Mouse (Mus musculus) midbrain, embryonic 16.5 days (tissue): ENCODE measurements around the gene Chtf18. TPM values are rescaled to one million over a fixed set of nuclear protein-coding genes. Genes with fewer than 3 reads are reported as not detected.
"Not testable (repeated sequence)": the region's sequence is repeated elsewhere in the genome, so short reads cannot be mapped to it uniquely, and the experiment has no call there.

Source experiments
- ATAC-seq: fragments of 200-750 bp; cut with Nextera tagmentation; 2 replicates; pipeline ENCODE4 v1.8.0; 2017; ENCODE audit warnings: moderate TSS enrichment
- H3K27ac ChIP-seq: fragments of 300-500 bp; sonication (generic); 2 replicates; pipeline ENCODE4 v1.5.1; 2014; ENCODE audit warnings: mild to moderate bottlenecking, low read length, mixed read lengths
- H3K27me3 ChIP-seq: fragments of 300-500 bp; sonication (generic); 2 replicates; pipeline ENCODE4 v1.6.1; 2014; ENCODE audit warnings: low read depth, low read length, mixed read lengths; ENCODE audit not compliant: control insufficient read depth, insufficient read depth
- H3K36me3 ChIP-seq: fragments of 300-500 bp; sonication (generic); 2 replicates; pipeline ENCODE4 v1.6.1; 2014; ENCODE audit warnings: mild to moderate bottlenecking, low read length, moderate library complexity, mixed read lengths; ENCODE audit not compliant: control insufficient read depth, insufficient read depth
- H3K4me1 ChIP-seq: fragments of 300-500 bp; sonication (generic); 2 replicates; pipeline ENCODE4 v1.6.1; 2014; ENCODE audit warnings: mild to moderate bottlenecking, low read length, mixed read lengths; ENCODE audit not compliant: control insufficient read depth, insufficient read depth
- H3K4me2 ChIP-seq: fragments of 300-500 bp; sonication (generic); 2 replicates; pipeline ENCODE4 v1.6.1; 2014; ENCODE audit warnings: mild to moderate bottlenecking, low read length, mixed read lengths
- H3K4me3 ChIP-seq: fragments of 300-500 bp; sonication (generic); 2 replicates; pipeline ENCODE4 v1.5.1; 2014; ENCODE audit warnings: low read depth, mild to moderate bottlenecking, low read length, moderate library complexity, mixed read lengths
- H3K9ac ChIP-seq: fragments of 300-500 bp; sonication (generic); 2 replicates; pipeline ENCODE4 v1.6.1; 2014; ENCODE audit warnings: low read depth, low read length, mixed read lengths
- H3K9me3 ChIP-seq: fragments of 300-500 bp; sonication (generic); replicated peaks from 2 replicates; pipeline ENCODE4 v1.6.1; 2014; ENCODE audit warnings: mild to moderate bottlenecking, low read length, mixed read lengths; ENCODE audit not compliant: control insufficient read depth, poor library complexity, severe bottlenecking
- WGBS: fragments of 180-500 bp; shearing (Covaris S2); extraction: QIAGEN DNeasy Blood & Tissue Kit; methylation state at CpG from one replicate; pipeline ENCODE4 v1.1.7; 2014; 5-methylcytosine and 5-hydroxymethylcytosine counted together
- polyA plus RNA-seq: library from polyadenylated mRNA; unstranded; fragments of >200 nt; fragmentation: Nextera tagmentation; extraction: Ambion mirVana; gene quantifications from 2 replicates; pipeline ENCODE4 v1.2.1, GENCODE M21; 2015

The Chtf18 gene
- polyA plus RNA-seq, 1 experiment from 2014 or later = 4.7 TPM

DNA sequence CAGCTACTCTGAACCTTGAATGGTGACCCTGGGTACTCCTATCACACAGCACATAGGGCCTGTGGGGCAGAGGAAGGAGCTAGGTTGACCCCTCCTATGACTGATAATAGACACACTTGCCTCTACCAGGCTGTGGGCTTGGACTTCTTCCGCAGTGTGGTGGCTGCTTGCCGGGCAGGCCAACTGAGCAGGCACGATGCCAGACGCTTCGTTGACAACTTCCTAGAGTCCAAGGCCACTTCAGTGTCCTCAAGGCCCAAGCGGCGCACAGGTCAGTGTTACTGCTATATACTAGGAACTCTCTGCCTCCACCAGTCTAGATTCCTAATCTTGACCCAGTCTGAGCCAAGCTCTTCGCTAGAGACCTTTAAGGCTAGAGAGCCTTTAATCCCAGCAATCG lies 16.6 kb upstream of the Chtf18 start:
- no peak for ATAC-seq
- WGBS = 96% methylated on average over 9 of the region's 9 CpGs

DNA sequence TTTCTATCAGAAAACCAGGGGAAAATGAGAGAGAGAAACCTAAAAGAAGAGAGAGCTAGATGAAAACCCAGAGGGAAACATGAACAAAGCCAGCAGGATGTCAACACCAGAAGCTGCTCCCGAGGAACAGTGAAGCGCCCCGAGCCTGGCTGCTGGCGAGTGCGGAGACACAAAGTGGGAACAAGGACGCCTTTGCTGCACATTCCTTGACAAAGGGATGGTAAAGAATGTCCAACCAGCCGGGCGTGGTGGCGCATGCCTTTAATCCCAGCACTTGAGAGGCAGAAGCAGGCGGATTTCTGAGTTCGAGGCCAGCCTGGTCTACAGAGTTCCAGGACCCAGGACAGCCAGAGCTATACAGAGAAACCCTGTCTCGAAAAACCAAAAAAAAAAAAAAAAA lies 14.3 kb upstream of the Chtf18 start:
- WGBS = 68% methylated on average over 12 of the region's 12 CpGs
- H3K9ac ChIP-seq, H3K9me3 ChIP-seq, H3K4me2 ChIP-seq, H3K27me3 ChIP-seq, H3K4me1 ChIP-seq, H3K36me3 ChIP-seq, H3K4me3 ChIP-seq, H3K27ac ChIP-seq, ATAC-seq: not testable (repeated sequence)

More for the DNA sequence above, 16.6 kb upstream of the Chtf18 start:
- Histone ChIP-seq H3K9me3 (no peaks in the 10 kb centered on the region), H3K27ac (no peak overlapping the region), H3K36me3 (no peaks in the 10 kb centered on the region), H3K4me1 (no peaks in the 10 kb centered on the region), H3K4me3 (no peak overlapping the region), H3K9ac (no peak overlapping the region), H3K4me2 (no peak overlapping the region), H3K27me3 (no peaks in the 10 kb centered on the region)

DNA sequence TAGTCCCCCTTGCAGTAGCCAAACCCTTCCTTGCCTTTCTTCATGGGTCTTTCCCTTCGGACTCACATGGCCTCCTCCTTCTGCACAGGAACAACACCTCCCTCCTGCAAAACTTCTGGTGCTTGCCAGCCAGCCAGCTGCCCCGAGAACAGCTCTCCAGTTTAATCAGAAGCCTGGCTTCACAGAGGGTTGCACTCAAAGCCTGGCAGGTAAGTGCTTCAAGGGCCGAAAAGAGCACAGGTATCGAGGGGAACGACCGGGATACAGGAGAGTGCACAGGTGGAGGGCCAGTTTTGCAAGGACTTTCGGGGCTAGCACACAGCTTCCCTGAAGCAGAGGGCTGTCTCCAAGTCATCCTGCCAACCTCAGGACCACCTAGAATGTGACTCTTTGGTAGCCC lies 11.6 kb upstream of the Chtf18 start:
- ATAC-seq = no peak
- Histone ChIP-seq H3K9me3 (no peaks in the 10 kb centered on the region), H3K36me3 (no peaks in the 10 kb centered on the region), H3K27me3 (no peaks in the 10 kb centered on the region), H3K9ac (no peak overlapping the region), H3K27ac (no peak overlapping the region), H3K4me1 (no peaks in the 10 kb centered on the region), H3K4me3 (no peak overlapping the region), H3K4me2 (no peak overlapping the region)
- WGBS = 89% methylated on average over 7 of the region's 7 CpGs

DNA sequence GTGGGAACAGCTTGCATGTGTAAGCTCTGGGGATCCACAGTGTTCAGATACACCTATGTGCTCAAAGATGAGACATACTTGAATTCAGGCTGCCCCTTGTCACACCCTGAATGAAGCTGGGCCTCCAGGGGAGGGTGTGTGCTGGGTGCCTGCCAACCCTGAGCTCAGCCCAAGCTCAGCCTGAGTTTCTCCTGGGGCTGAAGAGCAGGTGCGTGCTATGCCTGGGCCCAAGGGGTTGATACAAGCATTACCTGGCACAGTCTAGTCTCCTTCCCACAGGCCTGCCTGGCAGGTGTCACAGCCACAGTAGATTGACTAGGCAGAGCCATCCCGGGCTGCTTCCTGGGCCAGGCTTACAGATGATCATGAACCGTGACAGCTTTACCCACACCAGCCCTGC lies 8.5 kb upstream of the Chtf18 start, which contains the start of gene Mslnl:
Mslnl (plus strand) TSS at position 298 of the 400 bp plus-strand sequence.
- no peaks in the 10 kb centered on the region for H3K27me3 ChIP-seq
- no peak within 1 kb of the TSS for H3K4me3 ChIP-seq
- H3K9ac ChIP-seq = no peak within 1 kb of the TSS
- 68% methylated on average over 3 of the region's 3 CpGs for WGBS
- no peaks in the 10 kb centered on the region; the same call in 1 of the 2 replicates for H3K36me3 ChIP-seq
- H3K4me1 ChIP-seq = no peaks in the 10 kb centered on the region
- no peak within 1 kb of the TSS for H3K27ac ChIP-seq
- ATAC-seq = no peak
- no peak within 1 kb of the TSS for H3K4me2 ChIP-seq
- H3K9me3 ChIP-seq = no peaks in the 10 kb centered on the region

DNA sequence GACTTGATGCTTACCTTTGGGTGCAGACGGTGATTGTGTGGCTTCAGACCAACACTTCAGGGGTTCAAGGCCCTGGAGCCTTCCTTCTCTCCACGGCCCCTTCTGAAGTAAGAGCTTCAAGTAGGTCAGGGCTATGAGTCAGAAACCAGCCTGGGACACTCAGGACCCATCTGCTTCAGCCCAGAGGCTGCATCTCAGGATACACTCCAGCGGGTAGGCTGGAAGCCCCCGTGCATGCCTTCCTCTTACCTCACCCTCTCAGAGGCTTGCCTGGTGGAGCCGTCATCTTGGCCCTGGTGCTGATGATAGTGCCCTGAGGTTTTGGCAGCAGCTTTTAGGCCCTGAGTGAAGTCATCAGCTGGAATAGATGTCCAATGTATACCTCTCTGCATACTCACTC lies 8.0 kb upstream of the Chtf18 start:
- no peak for ATAC-seq
- H3K4me3 ChIP-seq = no peak overlapping the region
- 81% methylated on average over 5 of the region's 5 CpGs for WGBS
- no peak overlapping the region for H3K9ac ChIP-seq
- H3K27me3 ChIP-seq = no peaks in the 10 kb centered on the region
- H3K9me3 ChIP-seq = no peaks in the 10 kb centered on the region
- H3K27ac ChIP-seq = no peak overlapping the region
- no peak overlapping the region for H3K4me2 ChIP-seq
- H3K36me3 ChIP-seq = peaks cover 2% of the 10 kb centered on the region; the same call in 1 of the 2 replicates
- H3K4me1 ChIP-seq = no peaks in the 10 kb centered on the region

DNA sequence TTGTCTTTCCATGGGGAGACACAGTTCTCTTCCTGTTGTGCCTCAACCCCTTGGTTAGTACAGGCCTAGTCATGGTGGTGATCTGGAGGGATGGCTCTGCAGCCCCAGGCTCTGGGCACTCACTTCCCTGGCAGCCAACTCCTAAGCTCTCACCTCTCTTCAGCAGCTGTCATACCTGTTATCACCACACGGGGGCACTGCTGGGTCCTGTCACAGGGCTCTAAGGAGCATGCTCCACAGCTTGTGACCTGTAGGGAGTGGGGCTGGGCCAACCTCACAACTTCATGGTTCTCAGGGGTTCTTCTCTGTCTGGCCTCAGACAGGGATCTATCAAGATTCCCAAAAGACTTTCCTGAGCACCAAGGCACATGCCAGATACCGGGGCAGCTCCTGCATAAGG lies 4.9 kb upstream of the Chtf18 start:
- Histone ChIP-seq H3K27ac (no peak overlapping the region), H3K4me2 (no peak overlapping the region), H3K9me3 (no peaks in the 10 kb centered on the region), H3K36me3 (peaks cover 2% of the 10 kb centered on the region; the same call in 1 of the 2 replicates), H3K9ac (no peak overlapping the region), H3K4me1 (peaks cover 10% of the 10 kb centered on the region), H3K27me3 (no peaks in the 10 kb centered on the region), H3K4me3 (no peak overlapping the region)
- no peak for ATAC-seq
- 15% methylated on average over 2 of the region's 2 CpGs for WGBS

DNA sequence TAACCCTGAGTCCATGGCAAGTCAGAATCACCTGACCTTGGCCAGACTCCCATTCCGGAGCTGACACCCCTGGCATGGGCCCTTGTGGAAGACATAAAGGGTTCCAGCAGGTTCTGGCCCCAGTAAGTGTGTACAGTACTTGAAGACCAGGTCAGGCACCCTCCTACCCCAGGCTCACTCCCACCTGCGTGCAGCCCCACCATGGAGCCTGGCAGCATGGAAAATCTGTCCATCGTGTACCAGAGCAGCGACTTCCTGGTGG lies 721 bp upstream of the Chtf18 start:
- Histone ChIP-seq H3K9ac (peak overlapping the region; percentile 78), H3K27ac (no peak overlapping the region), H3K4me2 (peak overlapping the region; percentile 96), H3K36me3 (peaks cover 2% of the 10 kb centered on the region; the same call in 1 of the 2 replicates), H3K9me3 (no peaks in the 10 kb centered on the region), H3K4me1 (peaks cover 15% of the 10 kb centered on the region), H3K27me3 (no peaks in the 10 kb centered on the region), H3K4me3 (peak overlapping the region; percentile 54)
- peak; percentile 13; the same call in 1 of the 2 replicates for ATAC-seq
- 28% methylated on average over 4 of the region's 4 CpGs for WGBS

DNA sequence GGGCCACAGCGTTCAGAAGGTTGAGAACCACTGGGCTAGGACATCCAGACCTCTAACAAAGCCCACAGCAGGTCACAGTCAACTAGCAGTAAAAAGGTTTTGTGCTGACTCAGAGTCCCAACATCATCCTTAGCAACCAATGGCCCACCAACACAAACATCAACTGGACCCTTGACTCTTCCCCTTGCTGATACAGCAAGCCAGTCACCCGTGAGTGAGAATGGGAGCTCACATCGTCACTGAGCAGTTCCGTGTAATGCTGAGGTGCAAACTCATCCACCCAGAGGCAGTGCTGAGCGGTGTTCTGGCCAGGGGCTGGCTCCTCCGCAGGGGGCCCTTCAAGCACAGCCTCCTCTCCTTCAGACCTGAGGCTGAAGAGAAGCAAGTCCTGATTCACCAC lies 2.0 kb downstream of the Chtf18 start:
- no peaks in the 10 kb centered on the region; the same call in 1 of the 2 replicates for H3K36me3 ChIP-seq
- no peaks in the 10 kb centered on the region for H3K27me3 ChIP-seq
- H3K4me2 ChIP-seq = no peak overlapping the region
- peaks cover 15% of the 10 kb centered on the region for H3K4me1 ChIP-seq
- no peaks in the 10 kb centered on the region for H3K9me3 ChIP-seq
- 85% methylated on average over 6 of the region's 6 CpGs for WGBS
- no peak overlapping the region for H3K27ac ChIP-seq
- H3K4me3 ChIP-seq = no peak overlapping the region
- H3K9ac ChIP-seq = no peak overlapping the region
- no peak for ATAC-seq

DNA sequence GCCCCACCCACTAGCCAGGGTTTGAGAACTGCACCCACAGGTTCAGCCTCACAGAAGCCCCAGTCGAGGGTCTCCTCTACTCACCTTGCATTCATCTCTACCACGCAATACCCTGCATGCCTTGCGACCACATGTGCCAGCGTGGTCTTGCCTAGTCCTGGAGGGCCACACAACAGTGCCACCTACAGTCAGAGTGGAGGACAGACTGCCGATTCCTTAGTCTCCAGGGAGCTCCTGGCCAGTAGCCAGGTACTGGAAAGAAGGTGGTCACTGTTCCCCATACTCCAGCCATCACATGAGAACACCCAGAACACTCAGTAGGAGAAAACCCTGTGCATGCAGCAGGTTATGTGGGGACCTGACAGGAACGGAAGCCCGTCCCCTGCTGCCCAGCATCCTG lies 3.3 kb downstream of the Chtf18 start:
- no peaks in the 10 kb centered on the region for H3K27me3 ChIP-seq
- ATAC-seq = no peak
- peaks cover 15% of the 10 kb centered on the region for H3K4me1 ChIP-seq
- no peaks in the 10 kb centered on the region for H3K9me3 ChIP-seq
- no peaks in the 10 kb centered on the region for H3K36me3 ChIP-seq
- no peak overlapping the region for H3K4me3 ChIP-seq
- no peak overlapping the region for H3K27ac ChIP-seq
- 70% methylated on average over 7 of the region's 7 CpGs for WGBS
- no peak overlapping the region for H3K4me2 ChIP-seq
- H3K9ac ChIP-seq = no peak overlapping the region

DNA sequence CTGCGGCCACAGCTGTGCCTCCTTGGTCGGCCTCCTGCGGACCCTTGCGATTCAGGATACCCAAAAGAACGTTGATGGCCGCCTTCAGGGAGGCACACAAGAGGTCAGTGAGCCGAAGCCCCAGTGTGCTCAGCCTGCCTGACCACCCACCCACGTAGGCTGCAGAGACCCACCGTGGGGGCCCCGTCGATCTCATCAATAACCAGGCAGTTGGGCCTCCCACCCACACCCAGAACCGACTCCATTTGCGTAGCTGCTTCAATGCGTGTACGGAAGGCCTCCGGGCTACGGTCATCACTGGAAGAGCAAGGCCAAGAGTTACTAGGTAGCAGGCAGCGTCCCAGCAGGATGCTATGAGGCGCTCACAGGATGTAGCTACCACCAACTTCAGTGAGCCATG lies 3.7 kb downstream of the Chtf18 start:
- H3K4me3 ChIP-seq = no peak overlapping the region
- H3K9me3 ChIP-seq = no peaks in the 10 kb centered on the region
- ATAC-seq = no peak
- no peak overlapping the region for H3K27ac ChIP-seq
- H3K4me2 ChIP-seq = no peak overlapping the region
- no peak overlapping the region for H3K9ac ChIP-seq
- peaks cover 11% of the 10 kb centered on the region for H3K4me1 ChIP-seq
- no peaks in the 10 kb centered on the region for H3K27me3 ChIP-seq
- WGBS = 96% methylated on average over 19 of the region's 19 CpGs
- no peaks in the 10 kb centered on the region for H3K36me3 ChIP-seq
